Mouse (Mus musculus): Measurements from ENCODE around the gene Ncoa6. TPM values are rescaled to one million over a fixed set of nuclear protein-coding genes. Genes with fewer than 3 reads are reported as not detected.

The Ncoa6 gene
- polyA plus RNA-seq, 1 experiment, result 31.0 TPM

DNA sequence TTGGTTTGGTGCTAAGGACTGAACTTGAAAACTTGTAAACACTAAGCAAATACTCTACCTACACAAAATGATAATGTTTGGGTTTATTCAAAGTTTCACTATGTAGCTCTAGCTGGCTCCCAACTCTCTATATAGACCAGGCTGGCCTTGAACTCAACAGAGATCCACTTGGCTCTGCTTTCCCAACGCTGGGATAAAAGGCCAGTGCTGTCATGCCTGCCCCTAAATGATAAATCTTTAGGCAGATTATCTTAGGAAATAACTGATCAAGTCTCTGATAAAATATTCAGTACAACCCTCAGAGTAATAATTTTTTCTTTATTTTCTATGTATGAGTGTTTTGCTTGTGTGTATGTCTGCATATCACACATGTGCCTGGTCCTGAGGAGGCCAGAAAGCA, 127.0 kb downstream of the Ncoa6 start:
- H3K36me3 ChIP-seq (ENCODE audit: control insufficient read depth, insufficient read depth, low read length, poor library complexity, severe bottlenecking), result no peaks in the 10 kb centered on the region
- no peaks in the 10 kb centered on the region for H3K9me3 ChIP-seq (replicated peaks; ENCODE audit: control insufficient read depth, insufficient read depth, low read length, poor library complexity, severe bottlenecking)
- no peaks in the 10 kb centered on the region for H3K4me1 ChIP-seq (ENCODE audit: control insufficient read depth, insufficient read depth, low read length)
- H3K27ac ChIP-seq (ENCODE audit: insufficient read depth, low read length), result no peak overlapping the region
- no peak overlapping the region for H3K9ac ChIP-seq (ENCODE audit: low read depth, poor library complexity, severe bottlenecking)
- no peaks in the 10 kb centered on the region for H3K27me3 ChIP-seq (ENCODE audit: control insufficient read depth, insufficient read depth, low read length, poor library complexity, severe bottlenecking)
- H3K4me3 ChIP-seq (ENCODE audit: low read depth, low read length), result no peak overlapping the region
- no peak for TF ChIP-seq EP300 (IDR thresholded peaks at IDR 0.05; ENCODE audit: insufficient read depth, low read depth, low read length)
- TF ChIP-seq POLR2A (IDR thresholded peaks at IDR 0.05; ENCODE audit: insufficient read depth, low read length), result no peak
- no peak for TF ChIP-seq CTCF (IDR thresholded peaks at IDR 0.05; ENCODE audit: low read depth, low read length)

Other genes with a start within 250 kb of the Ncoa6 start
- 230 and 241 TPM in 2 replicates for gene Dynlrb1, start 237.4 kb downstream of the Ncoa6 start, polyA plus RNA-seq (2011; ENCODE audit: insufficient read depth, insufficient read length, low read depth, missing spikeins)
- 51.5 and 59.2 TPM in 2 replicates for gene Map1lc3a, start 197.6 kb downstream of the Ncoa6 start, polyA plus RNA-seq (2011; ENCODE audit: insufficient read depth, insufficient read length, low read depth, missing spikeins)
- gene Pigu, start 116.5 kb downstream of the Ncoa6 start, polyA plus RNA-seq (2011; ENCODE audit: insufficient read depth, insufficient read length, low read depth, missing spikeins), result 36.9 and 44.1 TPM in 2 replicates
- 24.9 and 25.7 TPM in 2 replicates for gene Trp53inp2, start 92.8 kb downstream of the Ncoa6 start, polyA plus RNA-seq (2011; ENCODE audit: insufficient read depth, insufficient read length, low read depth, missing spikeins)
- 6.3 and 10.3 TPM in 2 replicates for gene Acss2, start 44.1 kb upstream of the Ncoa6 start, polyA plus RNA-seq (2011; ENCODE audit: insufficient read depth, insufficient read length, low read depth, missing spikeins)
- gene Ggt7, start 44.3 kb upstream of the Ncoa6 start, polyA plus RNA-seq (2011; ENCODE audit: insufficient read depth, insufficient read length, low read depth, missing spikeins), result 1.1 and 1.4 TPM in 2 replicates
- 13.4 and 14.8 TPM in 2 replicates for gene Gss, start 118.9 kb upstream of the Ncoa6 start, polyA plus RNA-seq (2011; ENCODE audit: insufficient read depth, insufficient read length, low read depth, missing spikeins)
- 0.70 and 1.0 TPM in 2 replicates for gene Myh7b, start 137.3 kb upstream of the Ncoa6 start, polyA plus RNA-seq (2011; ENCODE audit: insufficient read depth, insufficient read length, low read depth, missing spikeins)
- 80.0 and 81.2 TPM in 2 replicates for gene Trpc4ap, start 218.5 kb upstream of the Ncoa6 start, polyA plus RNA-seq (2011; ENCODE audit: insufficient read depth, insufficient read length, low read depth, missing spikeins)

Measured in ES-Bruce4 (cell line).